Mouse (Mus musculus) frontal cortex, postnatal 36 days (tissue): ENCODE results near the gene Btbd35f2.
"Not testable (repeated sequence)": the region's sequence is repeated elsewhere in the genome, so short reads cannot be mapped to it uniquely, and the experiment has no call there.

Source experiments
- DNase-seq, 2 experiments: peaks; one replicate each; pipeline ENCODE4 v3.0.0; 2022; ENCODE audit warnings: low spot score in 2 of 2

Btbd35f2 gene

DNA sequence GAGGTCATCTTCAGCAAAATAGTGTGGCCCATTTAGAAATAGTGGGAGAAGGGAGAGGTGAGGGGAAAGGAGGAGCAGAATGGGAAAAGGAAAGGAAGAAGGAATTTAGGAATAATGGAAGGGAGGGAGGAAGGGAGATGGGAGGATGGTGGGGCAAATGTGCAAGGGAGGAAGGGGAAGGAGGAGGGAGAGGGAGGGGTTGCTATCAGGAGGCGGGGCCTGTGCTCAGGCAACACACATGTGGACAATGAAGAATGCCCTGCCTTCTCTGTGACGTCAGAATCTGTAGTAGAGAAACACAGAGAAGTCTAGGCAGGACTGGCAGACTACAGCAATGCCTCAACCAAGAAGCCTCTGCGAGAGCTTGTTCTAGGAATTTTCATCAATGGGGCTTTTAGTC, at the start of gene Btbd35f2:
Btbd35f2 (plus strand) TSS at position 301 of the 400 bp plus-strand sequence.
- not testable (repeated sequence) for DNase-seq
